Mouse (Mus musculus) embryonic facial prominence, embryonic 10.5 days (tissue): ENCODE measurements around the gene Ggta1. TPM values are rescaled to one million over a fixed set of nuclear protein-coding genes. Genes with fewer than 3 reads are reported as not detected.
"Not testable (repeated sequence)": the region's sequence is repeated elsewhere in the genome, so short reads cannot be mapped to it uniquely, and the experiment has no call there.

Experiments used
- DNase-seq: peaks from one replicate; pipeline ENCODE4 v3.0.0-alpha.2; 2017; ENCODE audit warnings: low spot score
- H3K27ac ChIP-seq: fragments of 300-500 bp; sonication (generic); replicated peaks from 2 replicates; pipeline ENCODE4 v1.5.1; 2016; ENCODE audit warnings: mild to moderate bottlenecking
- H3K27me3 ChIP-seq: fragments of 300-500 bp; sonication (generic); replicated peaks from 2 replicates; pipeline ENCODE4 v1.6.1; 2016; ENCODE audit warnings: low read depth, mild to moderate bottlenecking; ENCODE audit not compliant: poor library complexity, severe bottlenecking
- H3K36me3 ChIP-seq: fragments of 300-500 bp; sonication (generic); replicated peaks from 2 replicates; pipeline ENCODE4 v1.6.1; 2016; ENCODE audit warnings: mild to moderate bottlenecking, moderate library complexity
- H3K4me1 ChIP-seq: fragments of 300-500 bp; sonication (generic); 2 replicates; pipeline ENCODE4 v1.6.1; 2016
- H3K4me3 ChIP-seq: fragments of 300-500 bp; sonication (generic); 2 replicates; pipeline ENCODE4 v1.5.1; 2016; ENCODE audit warnings: mild to moderate bottlenecking, moderate library complexity
- H3K9me3 ChIP-seq: fragments of 300-500 bp; sonication (generic); 2 replicates; pipeline ENCODE4 v1.6.1; 2016; ENCODE audit warnings: mild to moderate bottlenecking
- WGBS: fragments of 180-500 bp; shearing (Covaris S2); methylation state at CpG from one replicate; pipeline ENCODE4 v1.1.7; 2016; 5-methylcytosine and 5-hydroxymethylcytosine counted together
- polyA plus RNA-seq: library from polyadenylated mRNA; unstranded; fragments of >200 nt; fragmentation: Nextera tagmentation; extraction: Ambion mirVana; gene quantifications from 2 replicates; pipeline ENCODE4 v1.2.1, GENCODE M21; 2016

Ggta1 gene
- polyA plus RNA-seq, 1 experiment from 2014 or later: 8.0 TPM

GRCm38 (mm10) chr2:35464548-35464947 is 1.5 kb upstream of the Ggta1 start:
- H3K4me3 ChIP-seq: no peak overlapping the region
- 52% methylated on average over 3 of the region's 3 CpGs for WGBS
- no peaks in the 10 kb centered on the region for H3K36me3 ChIP-seq
- H3K27me3 ChIP-seq: peaks cover 17% of the 10 kb centered on the region
- H3K27ac ChIP-seq: no peak overlapping the region; the same call in 1 of the 2 replicates
- DNase-seq: no peak
- H3K9me3 ChIP-seq: no peaks in the 10 kb centered on the region
- H3K4me1 ChIP-seq: peaks cover 41% of the 10 kb centered on the region

GRCm38 (mm10) chr2:35464089-35464534 is 1.1 kb upstream of the Ggta1 start:
- H3K9me3 ChIP-seq: no peaks in the 10 kb centered on the region
- peak overlapping the region; percentile 70; the same call in 1 of the 2 replicates for H3K4me3 ChIP-seq
- no peak for DNase-seq
- no peaks in the 10 kb centered on the region for H3K36me3 ChIP-seq
- peaks cover 41% of the 10 kb centered on the region for H3K4me1 ChIP-seq
- H3K27me3 ChIP-seq: peaks cover 17% of the 10 kb centered on the region
- 43% methylated on average over 7 of the region's 7 CpGs for WGBS
- H3K27ac ChIP-seq: no peak overlapping the region; the same call in 1 of the 2 replicates

GRCm38 (mm10) chr2:35463372-35464088 is 499 bp upstream of the Ggta1 start:
- DNase-seq: peak; percentile 79
- peaks cover 41% of the 10 kb centered on the region for H3K4me1 ChIP-seq
- peak overlapping the region; percentile 41; the same call in 1 of the 2 replicates for H3K27ac ChIP-seq
- peak overlapping the region; percentile 70 for H3K4me3 ChIP-seq
- 12% methylated on average over 19 of the region's 19 CpGs for WGBS
- no peaks in the 10 kb centered on the region for H3K9me3 ChIP-seq
- H3K36me3 ChIP-seq: no peaks in the 10 kb centered on the region
- H3K27me3 ChIP-seq: peaks cover 17% of the 10 kb centered on the region

- DNase-seq: peak; percentile 64
- Histone ChIP-seq H3K9me3 (no peaks in the 10 kb centered on the region), H3K4me3 (peak overlapping the region; percentile 70), H3K27me3 (peaks cover 17% of the 10 kb centered on the region), H3K27ac (peak overlapping the region; percentile 88), H3K36me3 (no peaks in the 10 kb centered on the region), H3K4me1 (peaks cover 41% of the 10 kb centered on the region)
- 1% methylated on average over 52 of the region's 52 CpGs for WGBS
These were observed 852 bp downstream of the Ggta1 start for GRCm38 (mm10) chr2:35461971-35462787.

- Histone ChIP-seq H3K9me3 (no peaks in the 10 kb centered on the region), H3K27me3 (peaks cover 17% of the 10 kb centered on the region), H3K27ac (peak overlapping the region; percentile 88; the same call in 1 of the 2 replicates), H3K4me3 (peak overlapping the region; percentile 70), H3K36me3 (no peaks in the 10 kb centered on the region), H3K4me1 (peaks cover 41% of the 10 kb centered on the region)
- WGBS: 2% methylated on average over 20 of the region's 20 CpGs
- peak; percentile 51 for DNase-seq
These were observed 1.7 kb downstream of the Ggta1 start for GRCm38 (mm10) chr2:35461131-35461947.

- H3K27me3 ChIP-seq: peaks cover 17% of the 10 kb centered on the region
- H3K36me3 ChIP-seq: no peaks in the 10 kb centered on the region
- peaks cover 41% of the 10 kb centered on the region for H3K4me1 ChIP-seq
- WGBS: 14% methylated on average over 6 of the region's 6 CpGs
- no peaks in the 10 kb centered on the region for H3K9me3 ChIP-seq
- H3K27ac ChIP-seq: no peak overlapping the region
- DNase-seq: no peak
- peak overlapping the region; percentile 70 for H3K4me3 ChIP-seq
These were observed 2.6 kb downstream of the Ggta1 start for GRCm38 (mm10) chr2:35460378-35460880.

GRCm38 (mm10) chr2:35459316-35459715 is 3.7 kb downstream of the Ggta1 start:
- H3K27ac ChIP-seq: no peak overlapping the region

GRCm38 (mm10) chr2:35458421-35458820 is 4.6 kb downstream of the Ggta1 start:
- peaks cover 17% of the 10 kb centered on the region for H3K27me3 ChIP-seq
- no peaks in the 10 kb centered on the region for H3K36me3 ChIP-seq
- no peak overlapping the region for H3K27ac ChIP-seq
- H3K4me3 ChIP-seq: no peak overlapping the region
- H3K9me3 ChIP-seq: no peaks in the 10 kb centered on the region
- WGBS: 60% methylated on average over 4 of the region's 4 CpGs
- no peak for DNase-seq
- peaks cover 31% of the 10 kb centered on the region for H3K4me1 ChIP-seq

More at GRCm38 (mm10) chr2:35459316-35459715, 3.7 kb downstream of the Ggta1 start:
- Histone ChIP-seq H3K36me3 (no peaks in the 10 kb centered on the region), H3K27me3 (peaks cover 17% of the 10 kb centered on the region), H3K9me3 (no peaks in the 10 kb centered on the region), H3K4me1 (peaks cover 40% of the 10 kb centered on the region), H3K4me3 (no peak overlapping the region)
- no peak for DNase-seq

- Histone ChIP-seq H3K27ac (no peak overlapping the region), H3K4me3 (no peak overlapping the region), H3K9me3 (no peaks in the 10 kb centered on the region), H3K36me3 (no peaks in the 10 kb centered on the region), H3K27me3 (no peaks in the 10 kb centered on the region), H3K4me1 (peaks cover 10% of the 10 kb centered on the region)
- WGBS: 73% methylated on average over 3 of the region's 3 CpGs
- no peak for DNase-seq
These were observed 9.3 kb downstream of the Ggta1 start for GRCm38 (mm10) chr2:35453736-35454135.

- not testable (repeated sequence) for H3K9me3 ChIP-seq, H3K27ac ChIP-seq, H3K4me3 ChIP-seq, H3K36me3 ChIP-seq, H3K27me3 ChIP-seq, DNase-seq
- WGBS: 94% methylated on average over 6 of the region's 6 CpGs
- H3K4me1 ChIP-seq: peaks cover 21% of the 10 kb centered on the region
These were observed 10.3 kb downstream of the Ggta1 start for GRCm38 (mm10) chr2:35452695-35453094.

- H3K4me1 ChIP-seq: peaks cover 32% of the 10 kb centered on the region
- H3K9me3 ChIP-seq: no peaks in the 10 kb centered on the region
- no peaks in the 10 kb centered on the region for H3K27me3 ChIP-seq
- 86% methylated on average over 5 of the region's 5 CpGs for WGBS
- no peaks in the 10 kb centered on the region for H3K36me3 ChIP-seq
- no peak overlapping the region for H3K27ac ChIP-seq
- no peak overlapping the region for H3K4me3 ChIP-seq
- no peak for DNase-seq
These were observed 11.5 kb downstream of the Ggta1 start for GRCm38 (mm10) chr2:35451484-35452050.

GRCm38 (mm10) chr2:35450856-35451255 is 12.2 kb downstream of the Ggta1 start:
- Histone ChIP-seq H3K4me3 (no peak overlapping the region), H3K36me3 (no peaks in the 10 kb centered on the region), H3K9me3 (no peaks in the 10 kb centered on the region), H3K4me1 (peaks cover 39% of the 10 kb centered on the region), H3K27me3 (no peaks in the 10 kb centered on the region), H3K27ac (no peak overlapping the region)
- DNase-seq: no peak
- 75% methylated on average over 4 of the region's 4 CpGs for WGBS
